ENCODE assay signal across 8 mouse cellular contexts in the genomic region with DNA sequence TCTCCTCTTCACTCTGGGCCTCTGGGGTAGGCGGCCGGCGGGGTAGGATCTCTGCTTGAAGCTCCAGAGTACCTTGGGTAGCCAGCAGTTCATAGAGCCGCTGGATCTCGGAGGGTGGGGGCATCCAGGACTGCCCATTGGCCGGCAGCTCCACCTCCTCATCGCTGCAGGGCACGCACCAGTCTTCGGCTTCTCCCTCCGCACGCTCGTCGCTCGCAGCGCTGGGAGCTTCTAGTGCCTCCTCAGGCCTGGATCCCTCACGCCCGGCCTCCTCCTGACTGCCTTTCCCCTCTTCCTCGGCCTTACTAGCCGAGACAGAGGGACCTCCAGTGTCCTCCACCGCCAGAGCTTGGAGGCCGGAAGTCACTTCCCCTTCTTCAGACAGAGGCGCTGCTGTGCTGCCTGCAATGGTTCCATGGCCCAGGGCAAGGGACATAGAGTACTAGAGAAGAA. TPM values are rescaled to one million over a fixed set of nuclear protein-coding genes. Genes with fewer than 3 reads are reported as not detected.
DNase-seq lines count a peak whose midpoint lies in the region; ATAC-seq lines count a peak whose summit lies in the region.

No protein-coding gene starts in this region.

- H3K4me1 ChIP-seq in heart, embryonic 14.5 days (ENCODE audit: control insufficient read depth in 2 of 2, insufficient read depth in 2 of 2, low read length in 2 of 2) = peaks cover 26 to 47% of the 10 kb centered on the region in 2 experiments
- peaks cover 62% of the 10 kb centered on the region for H3K4me1 ChIP-seq in embryonic facial prominence, embryonic 12.5 days
- H3K4me1 ChIP-seq in stomach, embryonic 16.5 days (ENCODE audit: control insufficient read depth, insufficient read depth, low read length) = peaks cover 58% of the 10 kb centered on the region

- no peaks in the 10 kb centered on the region for H3K9me3 ChIP-seq in heart, embryonic 14.5 days (ENCODE audit: control insufficient read depth, low read length)
- H3K9me3 ChIP-seq in embryonic facial prominence, embryonic 12.5 days = no peaks in the 10 kb centered on the region
- H3K9me3 ChIP-seq in stomach, embryonic 16.5 days (replicated peaks; ENCODE audit: control insufficient read depth, low read length) = no peaks in the 10 kb centered on the region

- peak overlapping the region; percentile 81 for H3K4me2 ChIP-seq in heart, embryonic 14.5 days (ENCODE audit: low read length)
- H3K4me2 ChIP-seq in embryonic facial prominence, embryonic 12.5 days (replicated peaks) = peak overlapping the region; percentile 97
- peak overlapping the region; percentile 85 for H3K4me2 ChIP-seq in stomach, embryonic 16.5 days (ENCODE audit: low read depth, low read length)

- H3K36me3 ChIP-seq in heart, embryonic 14.5 days (ENCODE audit: control insufficient read depth, insufficient read depth, low read length) = peaks cover 31% of the 10 kb centered on the region
- H3K36me3 ChIP-seq in embryonic facial prominence, embryonic 12.5 days = peaks cover 36% of the 10 kb centered on the region
- H3K36me3 ChIP-seq in stomach, embryonic 16.5 days (ENCODE audit: control insufficient read depth, insufficient read depth, low read length) = peaks cover 8% of the 10 kb centered on the region; the same call in 1 of the 2 replicates

- WGBS in heart, embryonic 14.5 days = 1% methylated on average over 22 of the region's 22 CpGs
- under 1% methylated on average over 22 of the region's 22 CpGs for WGBS in embryonic facial prominence, embryonic 12.5 days
- under 1% methylated on average over 22 of the region's 22 CpGs for WGBS in stomach, embryonic 16.5 days

- DNase-seq in heart, postnatal 14 days = no peak
- DNase-seq in NIH3T3 (ENCODE audit: low read depth) = peak; percentile 68
- DNase-seq in layer of hippocampus, postnatal 14 days (ENCODE audit: low spot score in 2 of 2) = no peak

- H3K4me3 ChIP-seq in heart, embryonic 14.5 days (ENCODE audit: control insufficient read depth in 1 of 2, insufficient read depth in 1 of 2, low read depth in 1 of 2, low read length in 2 of 2) = peak overlapping the region; percentile 81 to 94
- peak overlapping the region; percentile 55 for H3K4me3 ChIP-seq in embryonic facial prominence, embryonic 12.5 days
- peak overlapping the region; percentile 63 for H3K4me3 ChIP-seq in stomach, embryonic 16.5 days (replicated peaks; ENCODE audit: low read length)

- H3K27me3 ChIP-seq in heart, embryonic 14.5 days (ENCODE audit: control insufficient read depth, insufficient read depth, low read length) = no peaks in the 10 kb centered on the region
- H3K27me3 ChIP-seq in embryonic facial prominence, embryonic 12.5 days = no peaks in the 10 kb centered on the region
- H3K27me3 ChIP-seq in stomach, embryonic 16.5 days (ENCODE audit: control insufficient read depth, insufficient read depth, low read length) = no peaks in the 10 kb centered on the region

- ATAC-seq in heart, embryonic 14.5 days (ENCODE audit: insufficient number of reproducible peaks, insufficient read depth, low FRiP score, low read depth) = peak; percentile 55
- ATAC-seq in embryonic facial prominence, embryonic 12.5 days (ENCODE audit: insufficient number of reproducible peaks, insufficient read depth, low FRiP score, low TSS enrichment) = peak; percentile 22; the same call in 1 of the 2 replicates
- peak; percentile 60 for ATAC-seq in inflammation-experienced regulatory T-cells, adult 6 months
- ATAC-seq in megakaryocyte progenitor cell, adult 5-6 weeks (replicated peaks; ENCODE audit: poor library complexity) = peak; percentile 54
- ATAC-seq in stomach, embryonic 16.5 days (ENCODE audit: insufficient read depth, low FRiP score) = peak; percentile 48

- intact Hi-C loops in heart, postnatal 14 days (cut with DNase I) = loop anchor here (10.0 kb wide), 1 partner anchor 88 kb away; no protein-coding TSS in a partner anchor

- H3K9ac ChIP-seq in heart, embryonic 14.5 days (ENCODE audit: low read length) = peak overlapping the region; percentile 94
- peak overlapping the region; percentile 82 for H3K9ac ChIP-seq in embryonic facial prominence, embryonic 12.5 days
- H3K9ac ChIP-seq in stomach, embryonic 16.5 days (ENCODE audit: low read length) = peak overlapping the region; percentile 91

- peak overlapping the region; percentile 94 to 98 for H3K27ac ChIP-seq in heart, embryonic 14.5 days (replicated peaks in 1 of 2; ENCODE audit: control insufficient read depth in 1 of 2, insufficient read depth in 1 of 2, low read depth in 2 of 2, low read length in 2 of 2)
- H3K27ac ChIP-seq in embryonic facial prominence, embryonic 12.5 days = peak overlapping the region; percentile 93
- peak overlapping the region; percentile 98 for H3K27ac ChIP-seq in stomach, embryonic 16.5 days (ENCODE audit: low read length)

RNA-seq across cellular contexts. Expression of gene Pagr1b, which starts 0.2 kb away (rescaled TPM):
- 0.84 TPM in 1 of 2 replicates, not detected in the other for polyA plus RNA-seq in heart, embryonic 14.5 days (2014; fragmentation: Nextera tagmentation; extraction: Ambion mirVana)
- not detected for total RNA-seq in heart, postnatal 14 days (2021)
- polyA plus RNA-seq in embryonic facial prominence, embryonic 12.5 days (2016; fragmentation: Nextera tagmentation; extraction: Ambion mirVana) = 0.37 TPM in 1 of 2 replicates, not detected in the other
- not detected for polyA plus RNA-seq in inflammation-experienced regulatory T-cells, adult 6 months (2017; shearing (Covaris generic))
- not detected in 2 replicates for total RNA-seq in megakaryocyte progenitor cell, adult 5-6 weeks (2015)
- not detected in 2 replicates for total RNA-seq in megakaryocyte progenitor cell, adult 5-6 weeks (2017)
- 0.36 TPM in 1 of 2 replicates, not detected in the other for polyA plus RNA-seq in stomach, embryonic 16.5 days (2015; fragmentation: Nextera tagmentation; extraction: Ambion mirVana)
- total RNA-seq in layer of hippocampus, postnatal 14 days (2021) = 1 to 10 TPM in 1 of 2 experiments, not detected in 1; 2.0 TPM

RNA-seq across cellular contexts. Expression of gene Pagr1a, which starts 0.6 kb away (rescaled TPM):
- 23.1 and 25.4 TPM in 2 replicates for polyA plus RNA-seq in heart, embryonic 14.5 days (2014; fragmentation: Nextera tagmentation; extraction: Ambion mirVana)
- 10 to 100 TPM; 15.2 to 20.6 TPM for total RNA-seq in heart, postnatal 14 days (2021)
- polyA plus RNA-seq in embryonic facial prominence, embryonic 12.5 days (2016; fragmentation: Nextera tagmentation; extraction: Ambion mirVana) = 51.4 and 76.7 TPM in 2 replicates
- 10 to 100 TPM; 34.7 to 44.5 (median 42.6) TPM for polyA plus RNA-seq in inflammation-experienced regulatory T-cells, adult 6 months (2017; shearing (Covaris generic))
- 44.2 and 55.4 TPM in 2 replicates for total RNA-seq in megakaryocyte progenitor cell, adult 5-6 weeks (2015)
- 39.8 and 48.1 TPM in 2 replicates for total RNA-seq in megakaryocyte progenitor cell, adult 5-6 weeks (2017)
- 43.5 and 56.6 TPM in 2 replicates for polyA plus RNA-seq in stomach, embryonic 16.5 days (2015; fragmentation: Nextera tagmentation; extraction: Ambion mirVana)
- total RNA-seq in layer of hippocampus, postnatal 14 days (2021) = 10 to 100 TPM; 21.2 to 27.3 TPM

RNA-seq across cellular contexts. Expression of gene Mvp, which starts 2.1 kb away (rescaled TPM):
- 12.0 and 12.6 TPM in 2 replicates for polyA plus RNA-seq in heart, embryonic 14.5 days (2014; fragmentation: Nextera tagmentation; extraction: Ambion mirVana)
- 10 to 100 TPM; 44.6 to 45.9 TPM for total RNA-seq in heart, postnatal 14 days (2021)
- polyA plus RNA-seq in embryonic facial prominence, embryonic 12.5 days (2016; fragmentation: Nextera tagmentation; extraction: Ambion mirVana) = 5.6 and 7.1 TPM in 2 replicates
- polyA plus RNA-seq in inflammation-experienced regulatory T-cells, adult 6 months (2017; shearing (Covaris generic)) = 10 to 100 TPM; 15.2 to 19.7 (median 16.2) TPM
- total RNA-seq in megakaryocyte progenitor cell, adult 5-6 weeks (2015) = 2.2 and 5.1 TPM in 2 replicates
- 17.4 and 19.2 TPM in 2 replicates for total RNA-seq in megakaryocyte progenitor cell, adult 5-6 weeks (2017)
- 28.0 and 28.3 TPM in 2 replicates for polyA plus RNA-seq in stomach, embryonic 16.5 days (2015; fragmentation: Nextera tagmentation; extraction: Ambion mirVana)
- 1 to 10 TPM; 5.8 to 6.3 TPM for total RNA-seq in layer of hippocampus, postnatal 14 days (2021)

RNA-seq across cellular contexts. Expression of gene Gm42742, which starts 4.4 kb away (rescaled TPM):
- polyA plus RNA-seq in heart, embryonic 14.5 days (2014; fragmentation: Nextera tagmentation; extraction: Ambion mirVana) = 41.9 and 45.0 TPM in 2 replicates
- total RNA-seq in heart, postnatal 14 days (2021) = 10 to 100 TPM; 18.0 to 19.8 TPM
- 59.3 and 77.8 TPM in 2 replicates for polyA plus RNA-seq in embryonic facial prominence, embryonic 12.5 days (2016; fragmentation: Nextera tagmentation; extraction: Ambion mirVana)
- polyA plus RNA-seq in inflammation-experienced regulatory T-cells, adult 6 months (2017; shearing (Covaris generic)) = 10 to 100 TPM; 42.5 to 62.2 (median 46.4) TPM
- total RNA-seq in megakaryocyte progenitor cell, adult 5-6 weeks (2015) = 0.69 TPM in 1 of 2 replicates, not detected in the other
- total RNA-seq in megakaryocyte progenitor cell, adult 5-6 weeks (2017) = 0.21 and 3.7 TPM in 2 replicates
- 31.1 and 39.0 TPM in 2 replicates for polyA plus RNA-seq in stomach, embryonic 16.5 days (2015; fragmentation: Nextera tagmentation; extraction: Ambion mirVana)
- 10 to 100 TPM; 34.0 to 35.5 TPM for total RNA-seq in layer of hippocampus, postnatal 14 days (2021)

RNA-seq across cellular contexts. Expression of gene Prrt2, which starts 4.5 kb away (rescaled TPM):
- polyA plus RNA-seq in heart, embryonic 14.5 days (2014; fragmentation: Nextera tagmentation; extraction: Ambion mirVana) = 2.1 and 3.2 TPM in 2 replicates
- 1 to 10 TPM; 1.1 to 1.2 TPM for total RNA-seq in heart, postnatal 14 days (2021)
- 8.9 and 9.6 TPM in 2 replicates for polyA plus RNA-seq in embryonic facial prominence, embryonic 12.5 days (2016; fragmentation: Nextera tagmentation; extraction: Ambion mirVana)
- 1 to 10 TPM in 1 of 3 experiments, under 1 TPM in 1, not detected in 1; 0.97 to 1.1 TPM for polyA plus RNA-seq in inflammation-experienced regulatory T-cells, adult 6 months (2017; shearing (Covaris generic))
- 0.74 and 1.1 TPM in 2 replicates for total RNA-seq in megakaryocyte progenitor cell, adult 5-6 weeks (2015)
- total RNA-seq in megakaryocyte progenitor cell, adult 5-6 weeks (2017) = 0.44 TPM in 1 of 2 replicates, not detected in the other
- polyA plus RNA-seq in stomach, embryonic 16.5 days (2015; fragmentation: Nextera tagmentation; extraction: Ambion mirVana) = 8.5 and 9.6 TPM in 2 replicates
- 100 to 1,000 TPM; 184 to 201 TPM for total RNA-seq in layer of hippocampus, postnatal 14 days (2021)
